Mouse (Mus musculus) left cerebral cortex, postnatal 36 days (tissue): ENCODE data around the gene Hist1h4n. TPM values are rescaled to one million over a fixed set of nuclear protein-coding genes. Genes with fewer than 3 reads are reported as not detected.
"Not testable (repeated sequence)": the region's sequence is repeated elsewhere in the genome, so short reads cannot be mapped to it uniquely, and the experiment has no call there.

Experiments used
- DNase-seq, 2 experiments: peaks; one replicate each; pipeline ENCODE4 v3.0.0; 2021 to 2022; ENCODE audit warnings: low spot score in 2 of 2, mixed read lengths in 1 of 2
- intact Hi-C: fragments of 180-260 bp; cut with DNase I; formaldehyde crosslinking; loops from one replicate; pipeline ENCODE4 v1.15.1; 2025
- total RNA-seq, 2 experiments: library from RNA; stranded (reverse); gene quantifications; 2 replicates each; pipeline ENCODE4 v1.2.3; 2021

The Hist1h4n gene
- 10 to 100 TPM; 21.3 to 23.4 TPM for total RNA-seq

DNA sequence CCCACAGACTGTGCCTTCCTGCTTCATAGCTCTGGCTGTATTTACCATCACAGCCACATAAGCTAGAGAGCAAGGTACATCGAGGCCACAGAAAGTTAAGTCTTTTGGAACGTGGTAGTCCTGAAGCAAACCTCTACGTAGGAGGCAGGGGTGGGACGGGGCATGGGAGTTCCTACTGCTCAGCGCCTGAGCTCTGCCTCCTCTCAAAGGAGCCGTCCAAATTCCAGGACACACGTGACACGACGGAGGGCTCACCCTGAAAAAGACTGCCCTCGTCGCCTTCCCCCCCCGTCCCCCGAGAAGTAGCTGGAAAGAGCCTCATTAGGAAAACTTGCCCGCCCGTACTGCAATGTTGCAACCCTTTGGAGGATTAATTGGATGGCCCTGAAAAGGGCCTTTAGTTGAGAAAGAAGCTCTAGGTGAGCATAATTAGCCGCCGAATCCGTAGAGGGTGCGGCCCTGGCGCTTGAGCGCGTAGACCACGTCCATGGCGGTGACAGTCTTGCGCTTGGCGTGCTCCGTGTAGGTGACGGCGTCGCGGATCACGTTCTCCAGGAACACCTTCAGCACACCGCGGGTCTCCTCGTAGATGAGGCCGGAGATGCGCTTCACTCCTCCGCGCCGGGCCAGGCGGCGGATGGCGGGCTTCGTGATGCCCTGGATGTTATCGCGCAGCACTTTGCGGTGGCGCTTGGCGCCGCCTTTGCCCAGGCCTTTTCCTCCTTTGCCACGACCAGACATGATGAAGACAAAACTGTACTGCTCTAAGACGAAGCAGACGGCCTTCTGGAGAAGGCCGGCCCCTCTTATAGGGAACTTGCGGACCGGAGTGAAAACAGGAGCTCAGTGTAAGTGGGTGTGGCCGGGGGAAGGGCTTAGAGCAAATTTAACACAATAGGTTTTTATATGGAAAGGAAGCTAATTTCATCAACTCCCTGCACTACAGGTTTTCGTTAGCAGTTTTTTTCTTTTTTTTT, at the start of gene Hist1h4n:
TSS of gene Hist1h4n (minus strand) at position 779 of the 977 bp plus-strand sequence.
- intact Hi-C loops = not testable (repeated sequence)
- peak; percentile 28 to 44 for DNase-seq

GRCm38 (mm10) chr13:21880735-21881134, 48.7 kb upstream of the Hist1h4n start:
- no peak for DNase-seq
- intact Hi-C loops = no loop called here

DNA sequence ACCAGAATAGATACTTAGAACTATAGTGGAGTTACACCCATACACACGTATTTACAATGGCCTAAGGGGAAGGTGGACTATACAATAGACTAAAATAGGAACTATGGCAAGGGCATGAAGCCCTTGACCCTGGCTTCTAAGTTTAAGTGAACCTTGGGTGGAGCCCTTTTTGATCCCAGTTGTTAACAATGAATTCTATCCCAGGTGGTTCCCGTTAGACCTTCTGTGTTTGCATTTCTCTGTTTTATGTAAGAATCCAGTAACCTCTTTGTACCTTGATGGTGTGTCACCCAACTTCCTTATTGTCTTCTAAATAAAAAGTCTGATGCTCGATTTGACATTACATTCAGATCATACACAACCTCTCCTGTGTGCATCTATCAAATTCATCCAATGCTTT, 33.5 kb upstream of the Hist1h4n start:
- intact Hi-C loops = not testable (repeated sequence)

DNA sequence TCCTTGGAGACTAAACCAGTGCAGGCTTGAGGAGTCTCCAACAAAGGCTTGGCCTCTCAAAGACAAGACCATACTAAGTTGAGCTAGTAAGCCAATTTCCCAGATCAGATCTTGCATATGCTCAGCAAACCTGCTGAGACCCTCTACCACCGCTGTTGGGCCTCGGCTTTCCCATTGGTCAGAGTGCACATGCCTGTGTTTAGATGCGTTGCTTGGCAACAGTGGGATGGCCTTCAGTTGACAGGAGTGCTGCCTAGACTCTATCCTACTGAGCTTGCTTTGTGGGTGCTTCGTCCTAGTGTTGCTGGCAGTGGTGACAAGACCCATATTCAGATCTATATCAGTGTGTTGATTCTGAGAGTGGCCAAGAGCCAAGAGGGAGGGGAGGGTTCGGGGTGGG, 29.6 kb upstream of the Hist1h4n start:
- DNase-seq = no peak
- intact Hi-C loops = no loop called here

More for the DNA sequence above, 33.5 kb upstream of the Hist1h4n start:
- not testable (repeated sequence) for DNase-seq

- peak; percentile 29 to 35 for DNase-seq
- intact Hi-C loops = no loop called here
Observed at GRCm38 (mm10) chr13:21855698-21856162, 23.7 kb upstream of the Hist1h4n start.

DNA sequence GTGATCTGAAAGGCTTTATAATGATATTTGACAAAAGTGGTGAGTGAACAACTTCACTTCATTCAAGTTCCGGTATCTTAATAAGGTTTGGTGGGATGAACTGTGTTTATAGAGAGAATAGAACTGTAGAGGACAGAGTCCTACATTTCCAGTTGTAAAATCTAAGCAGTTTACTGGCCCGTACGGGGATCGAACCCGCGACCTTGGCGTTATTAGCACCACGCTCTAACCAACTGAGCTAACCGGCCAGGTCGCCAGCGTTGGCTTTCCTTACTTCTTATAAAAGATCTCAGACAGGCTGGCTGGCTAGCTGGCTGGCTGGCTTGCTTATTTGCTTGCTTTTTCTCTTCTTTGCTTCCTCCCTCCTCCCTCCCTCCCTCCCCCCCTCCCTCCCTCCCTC, 23.1 kb upstream of the Hist1h4n start:
- intact Hi-C loops = no loop called here
- peak; percentile 81 to 85 for DNase-seq

GRCm38 (mm10) chr13:21852215-21852945, 20.4 kb upstream of the Hist1h4n start:
- intact Hi-C loops = no loop called here
- DNase-seq = no peak

DNA sequence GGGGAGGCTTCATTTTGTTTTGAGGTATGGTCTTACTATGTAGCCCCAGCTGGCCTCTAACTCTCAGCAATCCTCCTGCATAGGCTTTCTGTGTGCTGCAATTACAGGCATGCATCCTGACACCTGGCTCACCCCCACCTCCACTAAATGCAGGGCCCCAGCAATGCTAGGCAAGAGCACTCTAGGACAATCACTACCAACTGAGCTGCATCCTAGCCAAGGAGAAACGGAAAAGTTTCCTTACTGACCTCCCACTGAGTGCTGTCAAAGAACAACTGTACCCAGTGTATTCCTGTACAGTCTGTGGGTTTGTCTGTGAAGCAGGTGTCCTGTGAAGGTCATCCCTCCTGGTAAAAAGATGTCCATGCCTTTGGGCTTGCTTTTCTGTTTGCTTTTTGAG, 18.7 kb upstream of the Hist1h4n start:
- DNase-seq, intact Hi-C loops: not testable (repeated sequence)

DNA sequence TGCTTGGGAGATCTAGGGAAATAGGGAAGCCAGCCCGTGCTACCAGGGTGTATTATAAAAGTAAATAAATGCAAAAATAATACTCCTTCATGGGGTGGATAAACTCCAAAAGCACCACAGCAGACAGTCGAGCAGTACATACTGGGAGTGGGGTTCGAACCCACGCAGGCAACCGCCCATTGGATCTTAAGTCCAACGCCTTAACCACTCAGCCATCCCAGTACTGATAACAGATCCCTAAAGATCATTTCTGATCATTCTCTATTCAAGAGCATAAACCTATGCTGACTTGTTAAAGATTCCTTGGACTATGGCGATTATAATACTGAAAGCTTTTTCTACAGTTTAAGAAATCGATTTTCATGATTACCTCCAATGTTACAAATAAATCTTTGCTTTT, 15.9 kb upstream of the Hist1h4n start:
- intact Hi-C loops = no loop called here
- no peak for DNase-seq

DNA sequence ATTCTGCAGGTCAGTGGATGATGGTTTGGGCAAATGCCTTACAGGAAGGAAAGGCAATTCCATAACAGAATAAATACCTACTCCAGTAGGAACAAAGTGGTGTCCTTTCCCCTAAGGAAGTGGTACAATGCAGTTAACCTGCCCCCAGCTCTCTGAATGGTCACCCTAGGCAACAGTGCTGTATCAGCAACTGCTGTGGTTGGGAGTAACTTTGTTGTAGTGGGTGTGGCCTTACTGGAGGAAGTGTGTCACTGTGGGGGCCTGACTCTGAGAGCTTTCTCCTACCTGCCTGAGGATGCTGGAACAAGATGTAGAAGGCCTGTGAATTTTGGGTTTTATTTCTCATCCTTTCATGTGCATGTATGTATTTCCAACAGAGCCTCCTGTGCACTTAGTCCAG, 14.4 kb upstream of the Hist1h4n start:
- DNase-seq, intact Hi-C loops: not testable (repeated sequence)

DNA sequence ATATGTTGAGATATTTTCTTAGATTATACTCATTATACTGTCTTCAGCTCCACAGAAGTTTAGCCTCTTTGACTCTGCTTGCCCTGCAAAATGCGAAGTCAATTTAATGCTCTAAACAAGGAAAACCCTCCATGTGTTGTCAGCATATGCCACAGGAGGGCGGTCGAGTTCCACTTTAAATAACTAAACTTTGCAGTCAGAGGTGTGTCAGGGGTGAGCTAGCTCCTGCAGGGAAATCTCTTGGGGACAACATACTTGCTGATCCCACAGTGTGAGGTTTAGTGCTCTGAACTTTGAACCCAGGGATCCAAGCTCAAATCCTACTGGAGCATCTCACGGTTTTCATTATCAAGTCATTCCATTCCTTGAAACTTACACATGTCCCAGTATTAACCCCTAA, 8.5 kb upstream of the Hist1h4n start:
- DNase-seq, intact Hi-C loops: not testable (repeated sequence)

DNA sequence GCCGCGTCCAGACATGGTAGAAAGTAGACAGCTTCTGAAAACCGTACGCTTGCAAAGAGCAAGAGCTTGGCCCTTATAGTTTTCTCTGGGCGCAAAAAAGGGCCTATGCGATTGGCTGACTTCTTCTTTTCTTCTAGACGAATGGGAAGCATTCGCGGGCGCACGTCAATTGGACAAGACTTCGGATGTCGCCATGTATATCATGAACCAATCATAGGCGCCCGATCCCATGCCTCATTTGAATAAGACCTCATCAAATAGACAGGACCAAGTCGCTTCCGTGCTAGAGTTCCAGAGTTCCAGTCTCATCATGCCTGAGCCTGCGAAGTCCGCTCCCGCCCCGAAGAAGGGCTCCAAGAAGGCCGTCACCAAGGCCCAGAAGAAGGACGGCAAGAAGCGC, 1.5 kb upstream of the Hist1h4n start, which contains the start of the genes Hist1h2ap and Hist1h2br:
TSS of gene Hist1h2ap (minus strand) at position 47 of the 400 bp plus-strand sequence.
TSS of gene Hist1h2br (plus strand) at position 283 of the 400 bp plus-strand sequence.
- intact Hi-C loops, DNase-seq: not testable (repeated sequence)

DNA sequence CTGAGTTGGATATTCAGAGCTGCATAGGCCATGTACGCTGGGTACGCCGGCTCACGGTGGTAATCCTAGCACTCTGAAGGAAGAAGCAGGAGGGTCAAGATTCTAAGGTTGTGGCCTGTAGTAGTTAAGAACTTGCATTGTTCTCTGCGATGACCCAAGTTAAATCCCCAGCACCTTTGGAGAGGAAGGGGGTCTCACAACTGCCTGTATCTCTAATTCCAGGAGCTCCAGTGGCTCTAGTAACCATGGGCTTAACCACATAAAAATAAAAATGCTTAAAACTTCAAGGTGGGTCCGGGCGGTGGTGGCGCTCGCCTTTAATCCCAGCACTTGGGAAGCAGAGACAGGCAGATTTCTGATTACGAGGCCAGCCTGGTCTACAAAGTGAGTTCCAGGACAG, 1.7 kb downstream of the Hist1h4n start:
- no peak for DNase-seq
- intact Hi-C loops = no loop called here

DNA sequence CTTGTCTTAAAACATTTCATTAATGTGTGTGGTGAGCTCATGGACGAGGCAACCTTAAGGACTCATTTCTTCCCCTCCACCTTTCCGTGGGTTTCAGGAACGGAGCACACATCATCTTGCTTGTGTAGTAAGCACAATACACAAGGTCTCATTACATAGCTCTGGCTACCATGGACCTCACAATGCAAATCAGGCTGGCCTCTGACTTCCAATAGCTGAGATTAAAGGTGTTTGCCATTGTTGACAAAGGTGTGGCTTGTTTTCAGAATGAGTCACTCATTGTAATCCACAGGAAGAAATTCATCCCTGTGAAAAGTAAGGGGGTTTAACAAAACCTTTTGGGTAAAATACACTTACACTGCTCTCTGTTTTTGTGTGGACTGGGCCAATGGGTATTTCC, 3.5 kb downstream of the Hist1h4n start:
- intact Hi-C loops = no loop called here
- DNase-seq = no peak

GRCm38 (mm10) chr13:21820082-21820890, 11.7 kb downstream of the Hist1h4n start:
- intact Hi-C loops, DNase-seq: not testable (repeated sequence)

- DNase-seq, intact Hi-C loops: not testable (repeated sequence)
Observed at GRCm38 (mm10) chr13:21812092-21812491, 19.9 kb downstream of the Hist1h4n start.

DNA sequence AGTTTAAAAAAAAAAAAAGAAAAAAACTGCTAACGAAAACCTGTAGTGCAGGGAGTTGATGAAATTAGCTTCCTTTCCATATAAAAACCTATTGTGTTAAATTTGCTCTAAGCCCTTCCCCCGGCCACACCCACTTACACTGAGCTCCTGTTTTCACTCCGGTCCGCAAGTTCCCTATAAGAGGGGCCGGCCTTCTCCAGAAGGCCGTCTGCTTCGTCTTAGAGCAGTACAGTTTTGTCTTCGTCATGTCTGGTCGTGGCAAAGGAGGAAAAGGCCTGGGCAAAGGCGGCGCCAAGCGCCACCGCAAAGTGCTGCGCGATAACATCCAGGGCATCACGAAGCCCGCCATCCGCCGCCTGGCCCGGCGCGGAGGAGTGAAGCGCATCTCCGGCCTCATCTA, 20.5 kb downstream of the Hist1h4n start, which contains the start of gene Hist1h4m:
TSS of gene Hist1h4m (plus strand) at position 208 of the 400 bp plus-strand sequence.
- intact Hi-C loops = not testable (repeated sequence)
- DNase-seq = peak; percentile 43 to 46

GRCm38 (mm10) chr13:21811074-21811473, 20.9 kb downstream of the Hist1h4n start:
- intact Hi-C loops, DNase-seq: not testable (repeated sequence)

- intact Hi-C loops, DNase-seq: not testable (repeated sequence)
Observed at GRCm38 (mm10) chr13:21810073-21810472, 21.9 kb downstream of the Hist1h4n start, which contains the start of the genes Hist1h2bq and Hist1h2ao. Gene Hist1h2bq (minus strand): TSS chr13:21810197. Gene Hist1h2ao (plus strand): TSS chr13:21810465.
